Mouse (Mus musculus) kidney, embryonic 15.5 days (tissue): Measurements from ENCODE around the gene Olfr20. TPM values are rescaled to one million over a fixed set of nuclear protein-coding genes. Genes with fewer than 3 reads are reported as not detected.
"Not testable (repeated sequence)": the region's sequence is repeated elsewhere in the genome, so short reads cannot be mapped to it uniquely, and the experiment has no call there.

Experiments
- ATAC-seq: fragments of 200-750 bp; cut with Nextera tagmentation; replicated peaks from 2 replicates; pipeline ENCODE4 v1.8.0; 2017; ENCODE audit warnings: moderate TSS enrichment; ENCODE audit not compliant: low FRiP score
- H3K27ac ChIP-seq: fragments of 300-500 bp; sonication (generic); 2 replicates; pipeline ENCODE4 v1.5.1; 2015; ENCODE audit warnings: mild to moderate bottlenecking, inconsistent platforms
- H3K27me3 ChIP-seq: fragments of 300-500 bp; sonication (generic); 2 replicates; pipeline ENCODE4 v1.6.1; 2015; ENCODE audit warnings: inconsistent platforms
- H3K36me3 ChIP-seq: fragments of 300-500 bp; sonication (generic); 2 replicates; pipeline ENCODE4 v1.6.1; 2015; ENCODE audit warnings: inconsistent platforms
- H3K4me1 ChIP-seq: fragments of 300-500 bp; sonication (generic); 2 replicates; pipeline ENCODE4 v1.6.1; 2015; ENCODE audit warnings: inconsistent platforms
- H3K4me2 ChIP-seq: fragments of 300-500 bp; sonication (generic); 2 replicates; pipeline ENCODE4 v1.6.1; 2015; ENCODE audit warnings: moderate library complexity, mild to moderate bottlenecking, inconsistent platforms
- H3K4me3 ChIP-seq: fragments of 300-500 bp; sonication (generic); replicated peaks from 2 replicates; pipeline ENCODE4 v1.5.1; 2015; ENCODE audit warnings: mild to moderate bottlenecking, inconsistent platforms
- H3K9ac ChIP-seq: fragments of 300-500 bp; sonication (generic); 2 replicates; pipeline ENCODE4 v1.6.1; 2015; ENCODE audit warnings: mild to moderate bottlenecking, inconsistent platforms
- H3K9me3 ChIP-seq: fragments of 300-500 bp; sonication (generic); replicated peaks from 2 replicates; pipeline ENCODE4 v1.6.1; 2016; ENCODE audit warnings: inconsistent platforms
- WGBS: fragments of 180-500 bp; shearing (Covaris S2); methylation state at CpG from one replicate; pipeline ENCODE4 v1.1.7; 2015; ENCODE audit warnings: mixed read lengths; 5-methylcytosine and 5-hydroxymethylcytosine counted together
- polyA plus RNA-seq: library from polyadenylated mRNA; unstranded; fragments of >200 nt; fragmentation: Nextera tagmentation; extraction: Ambion mirVana; gene quantifications from 2 replicates; pipeline ENCODE4 v1.2.1, GENCODE M21; 2015

Gene Olfr20
- polyA plus RNA-seq = not detected in 2 replicates

DNA sequence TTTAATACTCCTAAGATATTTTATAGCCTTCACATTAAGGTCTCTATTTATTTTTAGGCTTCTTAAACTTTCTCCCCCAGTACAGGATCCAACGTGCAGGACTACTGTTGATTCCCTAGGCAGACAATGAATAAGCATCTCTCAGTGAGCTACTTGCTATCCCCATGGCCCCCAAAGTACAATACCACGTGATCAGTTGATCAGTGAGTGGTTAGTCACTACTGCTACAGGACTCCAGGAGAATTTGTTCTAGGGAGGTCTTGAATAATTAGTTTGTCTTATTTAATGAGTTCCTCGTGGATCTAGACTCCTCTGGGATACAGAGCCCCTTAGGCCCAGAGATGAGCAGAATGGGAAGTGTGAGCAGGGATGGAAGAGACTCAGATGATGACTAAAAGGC is at the start of gene Olfr20:
Gene Olfr20, plus strand, starts transcription at position 301 of the 400 bp plus-strand sequence.
- Histone ChIP-seq H3K9ac (no peak within 1 kb of the TSS), H3K36me3 (no peaks in the 10 kb centered on the region), H3K4me2 (no peak within 1 kb of the TSS), H3K4me1 (no peaks in the 10 kb centered on the region), H3K4me3 (no peak within 1 kb of the TSS), H3K9me3 (no peaks in the 10 kb centered on the region), H3K27ac (no peak within 1 kb of the TSS), H3K27me3 (no peaks in the 10 kb centered on the region)
- WGBS = 47% methylated on average over 3 of the region's 3 CpGs
- no peak for ATAC-seq

DNA sequence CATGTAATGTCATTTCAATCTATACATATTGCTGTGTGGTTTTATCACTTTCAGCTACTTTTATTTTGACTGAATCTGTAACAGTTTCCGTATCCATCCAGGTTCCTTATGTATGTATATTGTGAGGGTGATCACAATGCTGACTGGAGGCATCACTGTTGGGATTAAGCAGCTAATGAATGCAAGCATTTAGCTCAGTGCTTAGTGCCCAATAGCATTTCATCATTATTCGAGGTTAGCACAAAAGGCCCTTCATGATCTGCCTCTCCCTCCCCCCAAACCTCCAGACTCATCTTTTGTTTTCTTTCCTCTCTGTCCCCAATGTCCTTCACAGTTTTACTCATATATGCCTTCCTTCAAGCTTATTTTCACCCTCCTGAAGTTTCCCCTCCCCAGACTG is 47.5 kb upstream of the Olfr20 start:
- H3K4me2 ChIP-seq = no peak overlapping the region
- 63% methylated on average over 2 of the region's 2 CpGs for WGBS
- H3K4me3 ChIP-seq = no peak overlapping the region
- no peaks in the 10 kb centered on the region for H3K9me3 ChIP-seq
- ATAC-seq = no peak
- no peak overlapping the region for H3K9ac ChIP-seq
- H3K4me1 ChIP-seq = no peaks in the 10 kb centered on the region
- no peaks in the 10 kb centered on the region for H3K36me3 ChIP-seq
- no peaks in the 10 kb centered on the region for H3K27me3 ChIP-seq
- no peak overlapping the region for H3K27ac ChIP-seq

DNA sequence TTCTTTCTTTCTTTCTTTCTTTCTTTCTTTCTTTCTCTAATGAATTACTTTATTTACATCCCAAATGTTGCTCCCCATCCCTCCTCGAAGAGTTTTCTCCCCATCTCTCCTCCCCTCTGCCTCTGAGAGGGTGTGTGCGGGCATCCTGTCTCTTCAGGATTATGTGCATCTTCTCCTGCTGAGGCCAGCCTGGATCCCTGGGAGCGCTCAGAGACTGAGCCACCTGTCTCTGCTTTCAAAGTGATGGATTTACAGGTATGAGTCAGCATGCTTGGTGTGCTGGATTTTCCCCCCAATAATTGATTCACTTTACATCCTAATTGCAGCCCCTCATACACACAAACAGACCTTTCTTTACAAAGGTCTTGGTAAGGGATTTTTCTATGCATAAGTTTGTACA is 34.6 kb upstream of the Olfr20 start:
- H3K36me3 ChIP-seq = no peaks in the 10 kb centered on the region
- no peak for ATAC-seq
- H3K4me2 ChIP-seq = no peak overlapping the region
- H3K4me3 ChIP-seq = no peak overlapping the region
- H3K4me1 ChIP-seq = no peaks in the 10 kb centered on the region
- H3K9ac ChIP-seq = no peak overlapping the region
- H3K9me3 ChIP-seq = no peaks in the 10 kb centered on the region
- no peaks in the 10 kb centered on the region for H3K27me3 ChIP-seq
- H3K27ac ChIP-seq = no peak overlapping the region
- 54% methylated on average over 3 of the region's 3 CpGs for WGBS

DNA sequence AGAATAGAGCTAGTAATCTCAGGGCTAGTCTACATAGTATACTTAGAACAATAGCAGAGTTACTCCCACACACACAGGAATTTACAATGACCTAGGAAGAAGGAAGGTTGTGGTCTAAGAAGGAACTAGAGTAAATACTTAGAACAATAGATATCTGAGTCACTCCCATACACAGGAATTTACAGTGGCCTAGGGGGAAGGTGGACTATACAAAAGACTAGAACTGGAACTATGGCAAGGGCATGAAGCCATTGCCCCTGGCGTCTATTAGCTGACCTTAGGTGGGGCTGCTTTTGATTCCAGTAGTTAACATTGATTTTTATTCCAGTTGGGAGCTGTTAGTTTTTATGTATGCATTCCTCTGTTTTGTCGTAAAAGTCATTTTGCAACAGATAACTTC is 32.0 kb upstream of the Olfr20 start:
- not testable (repeated sequence) for H3K27ac ChIP-seq

DNA sequence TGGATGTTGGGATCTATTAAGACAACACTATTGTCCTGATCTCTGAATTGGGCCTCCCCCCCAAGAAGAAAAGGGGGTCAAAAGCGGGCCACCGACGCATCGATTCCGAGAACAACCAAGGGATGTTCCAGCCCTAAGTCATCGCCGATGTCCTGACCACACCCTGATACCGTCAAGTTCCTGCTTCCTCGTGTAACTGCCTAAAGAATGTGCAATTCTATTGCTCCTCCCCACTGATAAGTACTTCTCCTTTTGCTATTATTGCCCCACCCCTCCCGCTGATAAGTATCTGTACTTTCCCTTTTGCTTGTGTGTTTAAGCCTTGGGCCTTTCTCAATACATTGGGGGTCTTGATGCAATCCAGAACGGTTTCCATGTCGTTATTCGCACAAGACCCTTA is 29.5 kb upstream of the Olfr20 start:
- H3K27ac ChIP-seq, H3K4me2 ChIP-seq, H3K27me3 ChIP-seq, ATAC-seq, H3K4me3 ChIP-seq, H3K9ac ChIP-seq, H3K9me3 ChIP-seq, H3K4me1 ChIP-seq, H3K36me3 ChIP-seq: not testable (repeated sequence)
- 95% methylated on average over 13 of the region's 13 CpGs for WGBS

More for the DNA sequence above, 32.0 kb upstream of the Olfr20 start:
- not testable (repeated sequence) for H3K9me3 ChIP-seq, H3K36me3 ChIP-seq, H3K4me1 ChIP-seq, H3K4me2 ChIP-seq, ATAC-seq, H3K27me3 ChIP-seq, H3K9ac ChIP-seq, H3K4me3 ChIP-seq
- WGBS = 77% methylated on average over 2 of the region's 2 CpGs

DNA sequence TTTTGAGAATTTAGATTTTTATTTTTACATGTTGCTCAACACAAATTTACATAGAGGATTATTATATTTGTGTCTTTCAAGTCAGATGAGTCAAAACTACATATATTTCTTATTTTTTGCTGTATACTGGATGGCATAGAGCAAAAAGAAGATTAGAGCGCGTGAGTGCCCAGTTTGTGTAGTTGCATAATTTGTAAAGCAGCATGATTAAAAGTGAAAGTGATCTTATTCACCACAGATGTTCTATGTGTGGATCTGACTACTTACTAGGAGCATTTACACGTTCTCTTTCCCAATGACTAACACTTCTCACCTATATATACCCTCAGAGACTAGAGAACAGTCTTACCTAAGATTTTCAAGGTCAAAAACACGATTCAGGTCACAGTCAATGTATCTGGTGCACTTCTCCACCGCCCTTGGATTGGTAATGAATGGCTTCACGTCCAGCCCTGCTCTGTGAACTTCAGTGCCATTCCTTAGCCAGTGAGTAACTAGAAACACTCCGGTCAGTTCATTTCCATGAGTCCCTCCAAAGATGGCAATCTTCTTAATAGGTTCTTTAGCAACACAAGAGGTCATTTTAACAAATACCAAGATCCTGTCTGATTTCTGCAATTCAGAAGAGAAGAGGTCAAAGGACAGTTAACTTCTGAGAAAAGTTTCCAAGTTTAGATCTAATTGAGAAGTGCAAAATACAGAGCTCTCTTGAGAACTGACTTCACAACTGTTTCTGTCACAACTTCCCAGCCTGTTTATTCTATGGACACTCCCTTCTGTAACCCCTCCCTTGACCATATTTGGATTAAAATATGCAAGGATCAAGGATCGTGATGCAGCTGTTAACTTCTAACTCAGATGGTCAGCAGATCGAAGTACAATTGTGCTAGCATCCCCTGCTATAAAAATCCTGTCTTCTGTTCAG is 26.4 kb upstream of the Olfr20 start:
- WGBS = 60% methylated on average over 9 of the region's 9 CpGs
- Histone ChIP-seq H3K4me3 (peak overlapping the region; percentile 6; the same call in 1 of the 2 replicates), H3K9ac (no peak overlapping the region), H3K4me2 (no peak overlapping the region), H3K27ac (0 out of 2 replicates have a peak overlapping the region, but pooled peaks have one; percentile 19), H3K27me3 (no peaks in the 10 kb centered on the region), H3K36me3 (no peaks in the 10 kb centered on the region), H3K4me1 (peaks cover 8% of the 10 kb centered on the region; the same call in 1 of the 2 replicates), H3K9me3 (no peaks in the 10 kb centered on the region)
- ATAC-seq = 0 out of 2 replicates have a peak, but pooled peaks have one; percentile 46

DNA sequence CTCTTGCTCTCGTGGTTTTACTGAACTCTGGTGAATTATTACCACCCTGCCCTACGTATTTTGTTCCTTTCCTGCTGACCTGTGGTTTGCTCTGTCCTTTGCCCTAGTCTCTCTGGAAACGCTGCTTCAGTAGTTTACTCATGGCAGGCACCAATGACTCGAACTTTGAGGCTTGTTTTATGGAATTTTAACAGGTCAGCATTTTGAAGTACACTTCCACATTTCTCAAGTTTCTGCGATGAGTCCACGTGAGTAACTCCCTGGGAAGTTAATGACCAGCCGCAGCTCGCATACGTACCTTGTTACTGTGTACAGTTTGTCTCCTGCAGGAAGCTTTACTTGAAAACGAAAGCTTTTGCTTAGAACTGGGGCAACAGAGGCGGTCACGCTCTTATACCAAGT is 24.1 kb upstream of the Olfr20 start:
- no peaks in the 10 kb centered on the region for H3K27me3 ChIP-seq
- peak overlapping the region; percentile 17; the same call in 1 of the 2 replicates for H3K4me3 ChIP-seq
- peak overlapping the region; percentile 46 for H3K4me2 ChIP-seq
- peaks cover 8% of the 10 kb centered on the region; the same call in 1 of the 2 replicates for H3K4me1 ChIP-seq
- H3K27ac ChIP-seq = peak overlapping the region; percentile 51
- H3K9ac ChIP-seq = no peak overlapping the region
- 8% methylated on average over 12 of the region's 12 CpGs for WGBS
- no peaks in the 10 kb centered on the region for H3K9me3 ChIP-seq
- ATAC-seq = peak; percentile 92
- H3K36me3 ChIP-seq = no peaks in the 10 kb centered on the region

DNA sequence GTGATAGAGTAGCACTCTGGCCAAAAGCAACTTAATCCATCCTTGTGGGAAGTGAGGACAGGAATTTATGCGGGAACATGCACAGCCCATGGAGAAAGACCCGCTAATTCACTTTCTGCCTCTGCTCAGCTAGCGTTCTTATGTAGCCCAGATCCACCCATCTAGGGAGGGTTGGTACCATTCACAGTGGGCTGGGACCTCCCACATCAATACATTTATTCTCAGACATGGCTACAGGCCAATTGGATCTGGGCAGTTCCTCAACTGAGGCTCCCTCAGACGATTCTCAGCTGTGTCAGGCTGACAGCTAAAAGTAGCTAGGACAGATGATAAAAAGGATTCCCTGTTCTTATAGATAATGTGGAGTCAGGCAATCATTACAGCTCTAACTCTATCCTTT is 23.2 kb upstream of the Olfr20 start:
- Histone ChIP-seq H3K27me3 (no peaks in the 10 kb centered on the region), H3K36me3 (no peaks in the 10 kb centered on the region), H3K4me2 (no peak overlapping the region), H3K9me3 (no peaks in the 10 kb centered on the region), H3K9ac (no peak overlapping the region), H3K4me1 (peaks cover 8% of the 10 kb centered on the region; the same call in 1 of the 2 replicates), H3K4me3 (no peak overlapping the region), H3K27ac (peak overlapping the region; percentile 51; the same call in 1 of the 2 replicates)
- WGBS = 56% methylated on average over 4 of the region's 4 CpGs
- ATAC-seq = no peak

DNA sequence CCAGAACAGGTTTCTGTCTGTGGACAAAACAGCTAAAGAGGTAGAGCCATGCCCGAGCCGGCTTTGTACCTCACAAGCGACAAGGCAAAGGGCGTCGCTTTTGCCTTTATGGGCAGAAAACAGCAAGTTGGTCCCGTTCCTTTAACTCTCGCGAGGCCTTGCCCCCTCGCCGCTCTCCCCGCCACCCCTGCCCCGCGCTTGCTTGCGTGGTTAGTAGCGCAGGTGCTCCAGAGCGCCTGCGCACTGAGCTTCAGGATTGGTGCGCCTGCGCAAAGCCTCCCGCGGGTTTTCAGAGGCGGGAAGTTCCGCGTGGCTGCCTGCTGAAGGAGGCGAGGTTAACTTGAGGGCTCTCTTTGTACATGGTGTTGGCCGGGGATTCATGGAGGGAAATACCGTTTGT is 21.1 kb upstream of the Olfr20 start, which contains the start of the genes Aspa, Gm49340 and Spata22:
Gene Aspa, minus strand, starts transcription at position 155 of the 400 bp plus-strand sequence.
Gene Gm49340, plus strand, starts transcription at position 300 of the 400 bp plus-strand sequence.
Gene Spata22, plus strand, starts transcription at position 300 of the 400 bp plus-strand sequence.
- no peak for ATAC-seq
- 82% methylated on average over 27 of the region's 27 CpGs for WGBS

DNA sequence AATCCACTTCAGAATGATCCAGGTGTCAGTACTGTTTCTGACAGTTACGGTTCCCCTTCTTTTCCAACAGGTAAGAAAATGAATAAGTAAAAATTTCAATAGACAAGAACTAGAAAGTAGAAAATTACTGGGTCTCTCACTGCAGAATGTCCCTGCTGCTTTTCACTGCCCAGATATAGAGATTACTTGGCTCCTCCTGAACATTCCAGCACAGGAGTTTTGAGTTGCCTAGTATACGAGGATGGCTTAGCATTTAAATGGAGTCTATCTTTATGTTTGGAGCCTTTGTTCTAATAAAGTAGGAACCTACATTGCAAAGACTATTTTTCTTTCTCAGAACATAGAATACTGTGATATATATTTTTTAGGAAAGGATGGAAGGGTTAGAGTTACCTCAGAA is 17.2 kb upstream of the Olfr20 start:
- Histone ChIP-seq H3K9me3 (no peaks in the 10 kb centered on the region), H3K4me1 (no peaks in the 10 kb centered on the region), H3K27me3 (no peaks in the 10 kb centered on the region), H3K27ac (no peak overlapping the region), H3K9ac (no peak overlapping the region), H3K4me2 (no peak overlapping the region), H3K4me3 (no peak overlapping the region), H3K36me3 (no peaks in the 10 kb centered on the region)
- ATAC-seq = no peak
- WGBS = 82% methylated on average over 2 of the region's 2 CpGs

More for the DNA sequence above, 21.1 kb upstream of the Olfr20 start, which contains the start of the genes Aspa, Gm49340 and Spata22:
- no peak within 1 kb of the TSS for H3K9ac ChIP-seq
- H3K4me2 ChIP-seq = no peak within 1 kb of the TSS
- no peak within 1 kb of the TSS for H3K4me3 ChIP-seq
- no peaks in the 10 kb centered on the region for H3K36me3 ChIP-seq
- no peaks in the 10 kb centered on the region for H3K27me3 ChIP-seq
- peaks cover 8% of the 10 kb centered on the region; the same call in 1 of the 2 replicates for H3K4me1 ChIP-seq
- no peaks in the 10 kb centered on the region for H3K9me3 ChIP-seq
- no peak within 1 kb of the TSS for H3K27ac ChIP-seq

DNA sequence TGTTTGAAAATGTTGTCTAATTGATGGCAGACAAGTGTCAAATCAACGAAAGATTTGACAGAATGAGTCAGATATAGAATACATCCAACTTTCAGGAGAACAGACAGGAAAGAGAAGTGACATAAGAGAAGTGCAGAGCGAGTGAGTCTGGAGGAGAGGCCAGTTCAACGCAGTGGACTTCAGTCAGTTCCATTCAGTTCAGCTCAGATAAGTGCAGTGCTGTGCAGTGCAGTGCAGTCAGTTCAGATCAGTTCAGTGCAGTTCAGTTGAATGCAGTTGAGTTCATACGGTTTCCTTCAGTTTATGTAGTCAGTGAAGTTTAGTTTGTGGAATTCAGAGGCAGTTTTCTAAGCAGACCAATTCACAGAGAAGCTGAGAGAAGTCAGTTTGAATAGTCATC is 13.7 kb upstream of the Olfr20 start:
- H3K9me3 ChIP-seq = no peaks in the 10 kb centered on the region
- H3K36me3 ChIP-seq = no peaks in the 10 kb centered on the region
- no peaks in the 10 kb centered on the region for H3K27me3 ChIP-seq
- H3K9ac ChIP-seq = no peak overlapping the region
- no peaks in the 10 kb centered on the region for H3K4me1 ChIP-seq
- no peak overlapping the region for H3K4me2 ChIP-seq
- 78% methylated on average over 4 of the region's 4 CpGs for WGBS
- no peak overlapping the region for H3K27ac ChIP-seq
- no peak for ATAC-seq
- no peak overlapping the region for H3K4me3 ChIP-seq

DNA sequence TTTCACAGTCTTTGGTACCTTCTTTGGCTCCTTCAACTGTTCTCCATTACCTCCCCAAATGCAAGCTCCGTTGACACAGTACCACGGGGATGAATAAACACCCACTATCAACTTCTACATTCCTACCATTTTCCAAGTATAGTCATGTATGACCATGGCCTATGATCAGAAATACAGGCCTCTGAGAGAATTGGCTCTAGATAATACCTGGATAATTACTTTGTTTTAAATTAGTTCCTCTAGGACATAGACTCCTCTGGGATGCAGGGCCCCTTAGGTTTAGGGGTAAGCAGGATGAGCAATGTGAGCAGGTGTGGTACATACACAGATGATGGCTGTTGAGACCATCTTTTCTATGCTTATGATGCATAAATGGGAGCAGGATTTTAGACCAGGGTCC is 20.4 kb downstream of the Olfr20 start, which contains the start of gene Olfr376:
Gene Olfr376, plus strand, starts transcription at position 301 of the 400 bp plus-strand sequence.
- Histone ChIP-seq H3K4me2 (no peak within 1 kb of the TSS), H3K4me1 (no peaks in the 10 kb centered on the region), H3K9ac (no peak within 1 kb of the TSS), H3K9me3 (no peaks in the 10 kb centered on the region), H3K4me3 (no peak within 1 kb of the TSS), H3K27me3 (no peaks in the 10 kb centered on the region), H3K36me3 (no peaks in the 10 kb centered on the region), H3K27ac (no peak within 1 kb of the TSS)
- no peak for ATAC-seq
- WGBS = 88% methylated on average over 2 of the region's 2 CpGs
